Mouse (Mus musculus): ENCODE measurements around the gene Aoc1.

- no peak for TF ChIP-seq CTCF (IDR thresholded peaks at IDR 0.05; ENCODE audit: low read depth)
- no peak for TF ChIP-seq EP300 (optimal IDR thresholded peaks at IDR 0.05)
Observed at GRCm38 (mm10) chr6:48845086-48845485, 27.6 kb upstream of the Aoc1 start.
